15 mouse cellular contexts compared by ENCODE assay signal in the genomic region with DNA sequence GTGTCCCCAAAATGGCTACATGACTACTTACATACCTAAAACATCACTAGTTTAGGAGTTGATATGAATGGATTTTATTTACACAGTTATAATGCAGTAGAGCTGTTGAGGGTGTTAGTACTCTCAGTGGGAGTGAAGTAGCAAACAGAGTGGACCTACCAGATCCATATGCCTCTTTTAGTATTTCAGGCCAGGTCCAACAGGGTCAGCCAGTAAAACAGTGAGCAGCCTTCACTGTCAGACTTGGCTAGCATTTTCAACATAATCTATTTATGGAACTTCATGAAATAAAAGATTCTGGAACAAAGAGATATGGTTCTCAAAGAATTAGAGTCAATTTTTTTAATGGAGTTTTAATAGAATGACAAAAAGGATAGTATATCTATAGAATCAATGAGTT.
DNase-seq lines count a peak whose midpoint lies in the region.
"Had no signal": no experiment of that assay in that cellular context is flagged by ENCODE, and none has a peak within 500 bp of the region (broad histone marks: within the 10 kb centered on the region; RNA-seq: fewer than 3 reads in every experiment).

No protein-coding gene starts in this region.

- DNase-seq in cerebellum, postnatal 10 days = peak; percentile 39 to 52
- DNase-seq in cerebellum, postnatal 4 days (ENCODE audit: low spot score in 2 of 2) = no peak
- peak; percentile 5 to 59 for DNase-seq in cerebellum, postnatal 14 days
- DNase-seq in cerebellum, adult 8-10 months = no peak
- DNase-seq in cerebellum, postnatal 25 days = peak; percentile 6 to 25
- no peak for DNase-seq in cerebellum, adult 11 months
- DNase-seq: adrenal gland, adult 2 months; adrenal gland, adult 8-10 months; adrenal gland, postnatal 10 days; adrenal gland, postnatal 14 days; adrenal gland, postnatal 25 days; adrenal gland, postnatal 36 days; B cell, adult 2 months; cerebellum, adult 11-12 months; cerebellum, adult 18-20 months had no signal

Comparison
In these comparisons a context has a peak if more than half of its experiments do, and no peak if none do; other contexts are left out.
1. DNase-seq: peak in cerebellum, postnatal 10 days (2 of 2), cerebellum, postnatal 14 days (2 of 2) and cerebellum, postnatal 25 days (2 of 2); none in cerebellum, postnatal 4 days (0 of 2), cerebellum, adult 8-10 months (single experiment) and cerebellum, adult 11 months (single experiment).